Mouse (Mus musculus): ENCODE measurements at regions not wholly inside any gene's neighbourhood (a gene's known extent, or its start where the extent isn't known, plus 50 kb on each side); places are given as distances from the start of the nearest gene placed in this dataset.

DNA sequence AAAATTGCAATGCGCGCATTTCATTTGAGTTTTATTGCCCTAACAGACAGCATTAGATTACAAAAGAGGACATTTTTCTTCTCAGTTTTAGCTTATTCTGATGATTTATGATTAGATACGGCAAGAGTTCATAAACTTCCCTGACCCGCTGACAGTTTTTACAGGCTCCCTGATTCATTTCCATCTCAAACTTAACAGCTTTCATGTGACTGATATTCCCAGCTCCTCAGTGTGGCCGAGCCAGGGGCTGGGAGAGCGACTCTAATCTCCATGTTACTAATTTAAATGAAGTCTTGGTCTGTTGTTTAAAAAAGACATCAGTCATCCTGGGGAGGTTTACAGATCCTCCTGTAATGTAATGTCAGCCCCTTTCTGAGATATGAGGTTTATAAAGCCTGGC lies 355.5 kb upstream of the Prox1 start:
- DNase-seq (ENCODE audit: low read depth, low spot score): no peak

- no peak for DNase-seq (ENCODE audit: low read depth, low spot score)
These were observed 329.6 kb upstream of the Prox1 start for GRCm38 (mm10) chr1:190500106-190500505.

- DNase-seq (ENCODE audit: low read depth, low spot score): peak; percentile 8
These were observed 327.0 kb upstream of the Prox1 start for GRCm38 (mm10) chr1:190497474-190497873.

- no peak for DNase-seq (ENCODE audit: low read depth, low spot score)
These were observed 325.4 kb upstream of the Prox1 start for GRCm38 (mm10) chr1:190495741-190496520.

- DNase-seq (ENCODE audit: low read depth, low spot score): no peak
These were observed 316.1 kb upstream of the Prox1 start for GRCm38 (mm10) chr1:190486551-190487104.

DNA sequence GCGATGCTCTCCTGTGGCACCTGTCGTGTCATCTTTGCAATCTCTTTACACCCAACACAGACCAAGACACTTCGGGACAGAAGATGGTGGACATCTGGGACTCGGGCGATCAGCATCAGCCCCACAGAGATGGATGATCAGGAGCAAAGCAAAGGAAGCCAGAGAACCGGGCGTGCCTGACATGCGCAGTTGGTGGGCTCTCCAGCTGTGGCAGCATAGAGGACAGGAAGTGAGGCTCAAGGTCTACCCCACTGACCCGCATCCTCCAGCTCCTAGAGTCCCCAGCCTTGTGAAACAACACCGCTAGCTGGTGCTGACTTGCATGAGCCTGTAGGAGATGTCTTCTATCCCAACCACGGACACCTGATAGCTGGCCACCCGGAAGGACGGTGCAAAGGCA lies 312.9 kb upstream of the Prox1 start:
- DNase-seq (ENCODE audit: low read depth, low spot score): peak; percentile 66

DNA sequence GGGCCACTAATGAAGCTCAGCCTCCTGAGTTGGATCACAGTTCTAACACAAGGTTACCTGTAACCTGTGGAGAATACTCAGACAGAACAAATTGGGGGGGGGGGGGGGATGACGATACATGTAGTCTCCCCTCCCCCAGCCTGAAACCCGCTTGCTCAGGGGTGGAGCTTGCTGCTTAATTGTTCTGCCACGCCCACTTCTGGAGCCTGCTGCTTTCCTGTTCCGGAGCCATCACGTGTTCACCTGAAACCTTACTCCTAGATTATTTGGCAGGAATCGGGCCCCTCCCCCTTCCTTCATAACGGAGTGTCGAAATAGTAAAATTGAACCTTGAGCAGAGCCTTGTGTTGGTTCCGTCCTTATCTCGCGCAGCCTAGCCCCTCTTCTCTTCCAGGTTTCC lies 310.6 kb upstream of the Prox1 start:
- DNase-seq (ENCODE audit: low read depth, low spot score): peak; percentile 79

- DNase-seq (ENCODE audit: low read depth, low spot score): no peak
These were observed 310.1 kb upstream of the Prox1 start for GRCm38 (mm10) chr1:190480601-190481000.

GRCm38 (mm10) chr1:190472761-190473160 lies 302.2 kb upstream of the Prox1 start:
- no peak for DNase-seq (ENCODE audit: low read depth, low spot score)

GRCm38 (mm10) chr1:190470336-190470735 lies 299.8 kb upstream of the Prox1 start:
- no peak for DNase-seq (ENCODE audit: low read depth, low spot score)

GRCm38 (mm10) chr1:190457541-190458061 lies 287.1 kb upstream of the Prox1 start:
- DNase-seq (ENCODE audit: low read depth, low spot score): no peak

DNA sequence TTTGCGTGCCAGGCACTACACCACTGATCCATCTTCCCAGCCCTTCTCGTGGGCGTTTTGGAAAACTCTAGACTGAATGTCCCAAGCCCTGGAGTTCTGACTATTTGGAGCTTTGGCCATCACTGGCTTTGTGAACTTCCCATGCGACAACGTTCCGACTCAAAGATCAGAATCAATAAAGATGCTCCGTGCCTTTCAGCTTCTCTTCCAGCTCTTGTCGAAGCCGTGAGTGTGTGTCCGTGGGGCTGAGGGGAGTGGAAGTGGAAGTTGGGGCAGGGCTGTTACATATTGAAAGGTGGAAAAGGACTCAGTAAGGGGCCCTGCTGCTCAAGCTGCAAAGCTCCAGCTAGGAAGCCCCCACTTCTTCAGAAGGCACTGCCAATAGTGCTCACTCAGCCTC lies 283.0 kb upstream of the Prox1 start:
- no peak for DNase-seq (ENCODE audit: low read depth, low spot score)

DNA sequence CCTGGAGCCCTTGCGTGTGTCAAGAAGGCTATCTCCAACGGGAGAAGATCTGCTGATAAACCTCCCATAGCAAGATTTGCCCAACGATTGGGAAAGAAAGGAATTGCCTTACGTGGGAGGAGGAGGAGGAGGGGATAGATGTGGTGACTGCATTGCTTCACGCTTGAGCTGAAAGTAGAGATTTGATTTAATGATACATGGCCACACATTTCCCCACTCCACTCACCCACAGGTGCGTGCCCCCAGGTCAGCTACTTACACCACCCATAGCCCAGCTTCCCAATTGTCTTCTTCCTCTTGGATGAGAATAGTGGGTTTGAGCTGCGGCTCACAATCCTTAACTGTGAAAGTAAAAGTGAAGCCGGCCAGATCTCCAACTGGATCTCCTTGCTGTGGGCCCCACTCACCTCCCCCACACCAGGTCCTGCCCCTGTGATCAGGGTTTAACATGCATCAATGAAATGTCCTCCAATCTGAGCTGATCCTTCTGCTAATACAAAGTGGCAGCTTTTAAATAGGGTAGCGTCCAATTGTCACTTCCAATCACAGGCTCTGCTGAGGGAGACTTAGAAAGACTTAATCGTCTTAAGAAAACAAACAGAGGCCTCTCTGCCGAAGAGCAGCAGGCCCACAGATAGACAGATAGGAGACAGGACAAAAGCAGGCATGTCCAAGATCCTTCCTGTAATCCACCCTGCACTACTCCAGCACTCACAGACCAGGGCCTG lies 281.8 kb upstream of the Prox1 start:
- no peak for DNase-seq (ENCODE audit: low read depth, low spot score)

DNA sequence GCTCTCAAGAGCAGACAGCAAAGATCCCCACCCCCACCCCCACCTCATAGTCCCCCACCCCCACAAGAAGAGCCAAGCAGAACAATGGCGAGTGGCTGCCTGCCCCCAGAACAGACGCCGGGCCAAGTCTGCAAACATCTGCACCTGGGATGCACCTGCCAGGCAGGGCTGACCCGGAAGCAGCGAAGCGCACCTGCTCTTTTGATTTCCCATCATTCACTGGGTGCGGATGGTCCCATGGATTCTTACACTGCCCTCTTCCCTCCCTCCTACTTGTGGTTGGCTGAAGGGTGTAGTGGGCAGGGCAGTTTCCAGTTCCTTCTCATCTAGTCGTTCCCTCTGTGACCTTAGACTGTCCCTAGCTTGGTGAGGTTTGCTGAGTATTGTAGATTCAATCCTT lies 277.7 kb upstream of the Prox1 start:
- DNase-seq (ENCODE audit: low read depth, low spot score): peak; percentile 44

- DNase-seq (ENCODE audit: low read depth, low spot score): no peak
These were observed 276.7 kb upstream of the Prox1 start for GRCm38 (mm10) chr1:190447253-190447652.

- no peak for DNase-seq (ENCODE audit: low read depth, low spot score)
These were observed 276.2 kb upstream of the Prox1 start for GRCm38 (mm10) chr1:190446676-190447075.

DNA sequence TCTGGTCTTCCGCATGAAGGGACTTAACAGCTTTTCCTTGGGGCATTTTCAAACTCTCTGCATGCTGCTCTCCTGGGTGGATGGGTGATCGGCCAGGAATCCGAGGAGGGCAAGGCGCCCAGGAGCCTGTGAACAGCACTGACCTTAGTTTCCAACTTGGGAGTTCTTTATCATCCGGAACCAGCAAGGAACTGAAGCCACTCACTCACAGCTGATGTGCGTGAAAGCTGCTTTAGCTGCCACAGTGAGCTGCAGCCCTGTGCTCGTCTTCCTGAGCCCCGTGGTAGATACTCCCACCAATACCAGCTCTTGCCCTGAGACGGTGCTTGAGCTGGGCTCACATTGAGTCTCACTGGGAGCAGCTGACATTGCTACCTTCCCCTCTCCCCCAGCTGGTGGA lies 273.9 kb upstream of the Prox1 start:
- no peak for DNase-seq (ENCODE audit: low read depth, low spot score)

- DNase-seq (ENCODE audit: low read depth, low spot score): no peak
These were observed 272.7 kb upstream of the Prox1 start for GRCm38 (mm10) chr1:190443234-190443633.

- DNase-seq (ENCODE audit: low read depth, low spot score): no peak
These were observed 271.7 kb upstream of the Prox1 start for GRCm38 (mm10) chr1:190442166-190442565.

DNA sequence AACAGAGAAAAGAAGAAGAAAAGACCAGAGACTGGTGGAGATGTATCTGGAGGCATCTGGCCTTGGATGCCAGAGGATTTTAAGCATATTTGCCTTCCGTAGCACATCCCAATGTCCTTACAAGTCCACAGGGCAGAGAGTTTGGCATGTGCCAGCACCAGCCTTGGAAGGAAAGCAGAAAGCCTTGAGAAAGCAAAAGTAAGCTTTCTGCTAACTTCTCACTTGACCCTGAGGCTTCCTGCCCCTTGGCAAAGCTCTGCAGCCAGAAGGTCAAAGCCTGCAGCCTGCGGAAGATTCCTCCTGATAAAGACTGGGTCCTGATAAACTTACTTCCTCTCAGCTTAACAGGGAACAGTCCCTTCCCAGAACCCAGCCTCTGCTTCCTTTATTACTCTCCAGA lies 268.3 kb upstream of the Prox1 start:
- no peak for DNase-seq (ENCODE audit: low read depth, low spot score)

DNA sequence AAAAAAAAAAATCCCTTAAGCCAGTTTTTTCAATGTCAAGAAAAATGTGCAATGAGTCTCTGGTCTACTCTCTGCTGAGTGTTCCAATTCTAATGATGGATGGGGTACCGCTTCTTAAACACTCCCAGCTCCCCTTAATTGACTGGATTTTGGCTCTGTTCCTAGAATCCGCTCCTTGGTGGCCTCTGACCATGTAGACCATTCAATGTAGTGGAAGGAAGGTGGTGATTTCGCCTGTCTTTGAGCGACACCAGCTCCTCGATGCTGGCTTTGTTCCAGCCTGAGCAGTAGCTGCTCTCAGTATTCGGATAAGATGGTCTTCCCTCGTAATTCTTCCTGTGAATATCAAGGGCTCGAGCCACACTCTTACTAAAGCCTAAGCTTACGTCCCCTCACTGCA lies 252.4 kb upstream of the Prox1 start:
- DNase-seq (ENCODE audit: low read depth, low spot score): no peak

DNA sequence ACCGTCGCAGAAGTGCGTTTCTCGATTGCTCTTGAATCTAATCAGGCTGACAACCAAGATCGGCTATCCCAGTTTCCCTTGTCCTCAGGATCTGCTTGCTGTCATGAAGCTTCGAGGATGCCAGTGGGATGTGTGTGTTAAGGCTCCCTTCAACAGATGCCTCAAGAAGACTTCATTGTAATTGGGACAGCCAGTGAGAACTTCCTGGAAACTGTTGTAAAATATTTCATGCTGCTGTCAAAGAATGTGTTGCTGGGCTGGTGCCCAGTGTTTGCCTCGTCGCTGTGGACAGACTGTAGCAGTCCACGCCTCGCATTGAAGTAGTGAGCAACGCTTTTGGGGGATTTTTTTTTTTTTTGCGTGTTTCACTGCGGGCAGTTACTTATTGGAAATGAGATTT lies 249.2 kb upstream of the Prox1 start:
- no peak for DNase-seq (ENCODE audit: low read depth, low spot score)

GRCm38 (mm10) chr1:190417326-190417725 lies 246.8 kb upstream of the Prox1 start:
- DNase-seq (ENCODE audit: low read depth, low spot score): peak; percentile 48

Data from R1 (cell line).